Mouse (Mus musculus) forebrain, embryonic 14.5 days (tissue): Measurements from ENCODE around the gene Edrf1. TPM values are rescaled to one million over a fixed set of nuclear protein-coding genes. Genes with fewer than 3 reads are reported as not detected.

Source experiments
- ATAC-seq: fragments of 200-750 bp; cut with Nextera tagmentation; 2 replicates; pipeline ENCODE4 v1.8.0; 2017; ENCODE audit warnings: mild to moderate bottlenecking, moderate library complexity
- DNase-seq: peaks from one replicate; pipeline ENCODE4 v3.0.0-alpha.2; 2015; ENCODE audit warnings: low spot score
- H3K27ac ChIP-seq: fragments of 300-500 bp; sonication (generic); 2 replicates; pipeline ENCODE4 v1.5.1; 2014; ENCODE audit warnings: low read depth, mild to moderate bottlenecking, control low read depth, low read length, moderate library complexity
- H3K27me3 ChIP-seq: fragments of 300-500 bp; sonication (generic); replicated peaks from 2 replicates; pipeline ENCODE4 v1.6.1; 2014; ENCODE audit warnings: low read length, control low read depth, mixed read lengths; ENCODE audit not compliant: control insufficient read depth, insufficient read depth
- H3K36me3 ChIP-seq: fragments of 300-500 bp; sonication (generic); 2 replicates; pipeline ENCODE4 v1.6.1; 2014; ENCODE audit warnings: low read length, control low read depth; ENCODE audit not compliant: control insufficient read depth, insufficient read depth
- H3K4me1 ChIP-seq: fragments of 300-500 bp; sonication (generic); 2 replicates; pipeline ENCODE4 v1.6.1; 2014; ENCODE audit warnings: antibody characterized with exemption, low read length, control low read depth; ENCODE audit not compliant: control insufficient read depth, insufficient read depth
- H3K4me2 ChIP-seq: fragments of 300-500 bp; sonication (generic); 2 replicates; pipeline ENCODE4 v1.6.1; 2014; ENCODE audit warnings: mild to moderate bottlenecking, control low read depth, low read length
- H3K4me3 ChIP-seq: fragments of 300-500 bp; sonication (generic); 2 replicates; pipeline ENCODE4 v1.5.1; 2014; ENCODE audit warnings: low read depth, low read length, control low read depth
- H3K9ac ChIP-seq: fragments of 300-500 bp; sonication (generic); 2 replicates; pipeline ENCODE4 v1.6.1; 2014; ENCODE audit warnings: mild to moderate bottlenecking, low read length, control low read depth, moderate library complexity
- H3K9me3 ChIP-seq: fragments of 300-500 bp; sonication (generic); replicated peaks from 2 replicates; pipeline ENCODE4 v1.6.1; 2016; ENCODE audit warnings: low read length, control low read depth, mixed read lengths; ENCODE audit not compliant: control insufficient read depth
- WGBS: fragments of 180-500 bp; shearing (Covaris S2); extraction: QIAGEN DNeasy Blood & Tissue Kit; methylation state at CpG from one replicate; pipeline ENCODE4 v1.1.7; 2014; 5-methylcytosine and 5-hydroxymethylcytosine counted together
- polyA plus RNA-seq: library from polyadenylated mRNA; unstranded; fragments of >200 nt; fragmentation: Nextera tagmentation; extraction: Ambion mirVana; gene quantifications from 2 replicates; pipeline ENCODE4 v1.2.1, GENCODE M21; 2014

Gene Edrf1
- polyA plus RNA-seq, result 22.8 and 26.2 TPM in 2 replicates

- Histone ChIP-seq H3K4me3 (peak within 1 kb of the TSS; percentile 94), H3K27me3 (no peaks in the 10 kb centered on the region), H3K36me3 (peaks cover 25% of the 10 kb centered on the region), H3K9ac (peak within 1 kb of the TSS; percentile 91), H3K4me1 (peaks cover 3% of the 10 kb centered on the region; the same call in 1 of the 2 replicates), H3K4me2 (peak within 1 kb of the TSS; percentile 73), H3K27ac (peak within 1 kb of the TSS; percentile 86), H3K9me3 (no peaks in the 10 kb centered on the region)
- WGBS, result under 1% methylated on average over 81 of the region's 81 CpGs
- DNase-seq, result peak; percentile 99
- peak; percentile 97 for ATAC-seq
These were observed at the start of gene Edrf1 for GRCm38 (mm10) chr7:133637361-133638305. TSS of gene Edrf1 (plus strand) at chr7:133637543.

GRCm38 (mm10) chr7:133591750-133592149 is 45.6 kb upstream of the Edrf1 start:
- H3K4me3 ChIP-seq, result no peak overlapping the region
- H3K4me1 ChIP-seq, result no peaks in the 10 kb centered on the region
- DNase-seq, result no peak
- 71% methylated on average over 1 of the region's 1 CpGs for WGBS
- no peaks in the 10 kb centered on the region for H3K9me3 ChIP-seq
- H3K36me3 ChIP-seq, result no peaks in the 10 kb centered on the region
- H3K27me3 ChIP-seq, result no peaks in the 10 kb centered on the region
- H3K27ac ChIP-seq, result no peak overlapping the region
- ATAC-seq, result no peak
- H3K4me2 ChIP-seq, result no peak overlapping the region
- H3K9ac ChIP-seq, result no peak overlapping the region

GRCm38 (mm10) chr7:133600558-133600957 is 36.8 kb upstream of the Edrf1 start:
- Histone ChIP-seq H3K9me3 (no peaks in the 10 kb centered on the region), H3K9ac (no peak overlapping the region), H3K4me1 (no peaks in the 10 kb centered on the region), H3K36me3 (no peaks in the 10 kb centered on the region), H3K4me2 (no peak overlapping the region), H3K4me3 (no peak overlapping the region), H3K27ac (no peak overlapping the region), H3K27me3 (no peaks in the 10 kb centered on the region)
- DNase-seq, result no peak
- 49% methylated on average over 1 of the region's 1 CpGs for WGBS
- ATAC-seq, result no peak

GRCm38 (mm10) chr7:133602058-133602457 is 35.3 kb upstream of the Edrf1 start, which contains the start of gene Tex36:
TSS of gene Tex36 (minus strand) at chr7:133602158.
- ATAC-seq (no peak), DNase-seq (no peak)
- Histone ChIP-seq H3K36me3 (no peaks in the 10 kb centered on the region), H3K27ac (no peak within 1 kb of the TSS), H3K27me3 (no peaks in the 10 kb centered on the region), H3K4me1 (no peaks in the 10 kb centered on the region), H3K4me3 (no peak within 1 kb of the TSS), H3K9me3 (no peaks in the 10 kb centered on the region), H3K4me2 (no peak within 1 kb of the TSS), H3K9ac (no peak within 1 kb of the TSS)
- WGBS, result 46% methylated on average over 2 of the region's 2 CpGs

- Histone ChIP-seq H3K4me1 (peaks cover 4% of the 10 kb centered on the region; the same call in 1 of the 2 replicates), H3K36me3 (no peaks in the 10 kb centered on the region), H3K9ac (no peak overlapping the region), H3K4me2 (no peak overlapping the region), H3K4me3 (no peak overlapping the region), H3K27ac (no peak overlapping the region), H3K27me3 (no peaks in the 10 kb centered on the region), H3K9me3 (no peaks in the 10 kb centered on the region)
- ATAC-seq (no peak), DNase-seq (no peak)
- WGBS, result 71% methylated on average over 2 of the region's 2 CpGs
These were observed 34.2 kb upstream of the Edrf1 start for GRCm38 (mm10) chr7:133603156-133603555.

DNA sequence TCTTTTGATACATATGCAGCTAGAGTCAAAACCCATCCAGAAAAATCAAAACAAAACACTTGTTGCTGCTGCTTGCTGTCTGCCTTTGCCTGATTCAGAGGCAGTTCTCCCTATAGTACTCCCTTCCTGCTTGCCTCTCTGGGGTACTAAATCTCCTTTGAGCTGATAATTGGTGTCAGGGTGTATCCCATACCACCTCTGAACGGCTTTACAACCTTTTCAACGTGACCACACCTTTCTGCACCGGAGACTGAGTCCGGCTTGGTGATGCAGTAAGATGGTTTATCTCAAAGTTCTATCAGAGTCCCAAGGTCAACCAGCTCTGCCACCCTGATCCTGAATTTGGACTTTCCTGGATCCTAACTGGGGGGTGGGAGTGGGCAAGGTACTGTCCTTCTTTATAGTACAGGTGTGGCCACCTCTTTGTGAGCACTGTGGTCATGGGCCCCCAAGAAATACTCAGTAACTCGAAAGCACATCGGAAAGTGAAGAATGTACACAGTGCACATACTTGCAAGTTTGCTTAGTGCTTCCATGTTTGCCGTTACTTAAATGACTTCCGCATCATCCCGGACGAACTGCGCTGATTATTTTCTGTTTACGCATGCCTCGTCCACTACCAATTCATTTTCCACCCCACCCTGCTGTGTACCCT is 32.8 kb upstream of the Edrf1 start:
- H3K4me1 ChIP-seq, result peaks cover 14% of the 10 kb centered on the region
- no peaks in the 10 kb centered on the region for H3K36me3 ChIP-seq
- H3K4me3 ChIP-seq, result no peak overlapping the region
- no peak for DNase-seq
- ATAC-seq, result no peak
- no peak overlapping the region for H3K27ac ChIP-seq
- H3K4me2 ChIP-seq, result no peak overlapping the region
- no peaks in the 10 kb centered on the region for H3K9me3 ChIP-seq
- 80% methylated on average over 13 of the region's 13 CpGs for WGBS
- no peaks in the 10 kb centered on the region for H3K27me3 ChIP-seq
- H3K9ac ChIP-seq, result no peak overlapping the region

GRCm38 (mm10) chr7:133607331-133607730 is 30.0 kb upstream of the Edrf1 start:
- Histone ChIP-seq H3K4me3 (no peak overlapping the region), H3K9ac (no peak overlapping the region), H3K4me2 (no peak overlapping the region), H3K36me3 (no peaks in the 10 kb centered on the region), H3K4me1 (peaks cover 21% of the 10 kb centered on the region), H3K27ac (no peak overlapping the region), H3K9me3 (no peaks in the 10 kb centered on the region), H3K27me3 (no peaks in the 10 kb centered on the region)
- ATAC-seq (no peak), DNase-seq (peak; percentile 44)
- 54% methylated on average over 5 of the region's 5 CpGs for WGBS

- no peaks in the 10 kb centered on the region for H3K9me3 ChIP-seq
- no peak overlapping the region for H3K4me3 ChIP-seq
- H3K27ac ChIP-seq, result peak overlapping the region; percentile 79
- H3K4me1 ChIP-seq, result peaks cover 21% of the 10 kb centered on the region
- peak overlapping the region; percentile 28; the same call in 1 of the 2 replicates for H3K4me2 ChIP-seq
- WGBS, result 48% methylated on average over 13 of the region's 13 CpGs
- ATAC-seq (0 out of 2 replicates have a peak, but pooled peaks have one; percentile 21), DNase-seq (no peak)
- no peak overlapping the region for H3K9ac ChIP-seq
- H3K36me3 ChIP-seq, result no peaks in the 10 kb centered on the region
- H3K27me3 ChIP-seq, result no peaks in the 10 kb centered on the region
These were observed 29.3 kb upstream of the Edrf1 start for GRCm38 (mm10) chr7:133607883-133608575.
